Mouse (Mus musculus) midbrain, embryonic 15.5 days (tissue): ENCODE measurements around the gene Birc6. TPM values are rescaled to one million over a fixed set of nuclear protein-coding genes. Genes with fewer than 3 reads are reported as not detected.
"Not testable (repeated sequence)": the region's sequence is repeated elsewhere in the genome, so short reads cannot be mapped to it uniquely, and the experiment has no call there.

Experiments
- ATAC-seq: fragments of 200-750 bp; cut with Nextera tagmentation; replicated peaks from 2 replicates; pipeline ENCODE4 v1.8.0; 2017; ENCODE audit warnings: moderate TSS enrichment
- H3K27ac ChIP-seq: fragments of 300-500 bp; sonication (generic); 2 replicates; pipeline ENCODE4 v1.5.1; 2015; ENCODE audit warnings: mild to moderate bottlenecking, inconsistent platforms
- H3K27me3 ChIP-seq: fragments of 300-500 bp; sonication (generic); replicated peaks from 2 replicates; pipeline ENCODE4 v1.6.1; 2015; ENCODE audit warnings: inconsistent platforms
- H3K36me3 ChIP-seq: fragments of 300-500 bp; sonication (generic); replicated peaks from 2 replicates; pipeline ENCODE4 v1.6.1; 2015; ENCODE audit warnings: inconsistent platforms
- H3K4me1 ChIP-seq: fragments of 300-500 bp; sonication (generic); 2 replicates; pipeline ENCODE4 v1.6.1; 2015; ENCODE audit warnings: inconsistent platforms
- H3K4me2 ChIP-seq: fragments of 300-500 bp; sonication (generic); 2 replicates; pipeline ENCODE4 v1.6.1; 2015; ENCODE audit warnings: inconsistent platforms, mild to moderate bottlenecking, moderate library complexity
- H3K4me3 ChIP-seq: fragments of 300-500 bp; sonication (generic); 2 replicates; pipeline ENCODE4 v1.5.1; 2015; ENCODE audit warnings: mild to moderate bottlenecking, inconsistent platforms
- H3K9ac ChIP-seq: fragments of 300-500 bp; sonication (generic); 2 replicates; pipeline ENCODE4 v1.6.1; 2015; ENCODE audit warnings: mild to moderate bottlenecking, inconsistent platforms
- H3K9me3 ChIP-seq: fragments of 300-500 bp; sonication (generic); 2 replicates; pipeline ENCODE4 v1.6.1; 2016; ENCODE audit warnings: inconsistent platforms
- WGBS: fragments of 180-500 bp; shearing (Covaris S2); methylation state at CpG from one replicate; pipeline ENCODE4 v1.1.7; 2015; ENCODE audit warnings: mixed read lengths; 5-methylcytosine and 5-hydroxymethylcytosine counted together
- polyA plus RNA-seq: library from polyadenylated mRNA; unstranded; fragments of >200 nt; fragmentation: Nextera tagmentation; extraction: Ambion mirVana; gene quantifications from 2 replicates; pipeline ENCODE4 v1.2.1, GENCODE M21; 2015

The Birc6 gene
- polyA plus RNA-seq, 1 experiment from 2014 or later = 95.1 TPM

DNA sequence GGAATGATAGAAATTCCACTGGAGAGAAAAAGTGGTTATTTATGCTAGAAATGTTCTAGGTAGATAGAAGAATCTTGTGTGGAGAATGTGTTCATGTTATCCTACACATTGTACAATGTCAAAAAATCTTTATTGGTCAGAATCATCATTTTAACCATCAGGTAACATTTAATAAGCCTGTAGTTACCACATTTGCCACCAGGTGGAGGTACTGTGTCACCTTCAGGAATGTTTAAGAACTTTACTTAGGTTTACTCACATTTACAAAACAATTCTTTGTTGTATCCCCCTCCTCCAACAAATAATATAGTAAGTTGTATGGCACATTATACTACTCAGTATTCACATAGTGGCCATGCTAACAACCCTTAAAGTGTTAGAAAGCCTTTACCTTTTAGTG, 145.2 kb downstream of the Birc6 start:
- H3K4me3 ChIP-seq = no peak overlapping the region
- ATAC-seq = no peak
- H3K4me1 ChIP-seq = no peaks in the 10 kb centered on the region
- no peaks in the 10 kb centered on the region for H3K27me3 ChIP-seq
- H3K9ac ChIP-seq = no peak overlapping the region
- peaks cover 32% of the 10 kb centered on the region; the same call in 1 of the 2 replicates for H3K36me3 ChIP-seq
- no peak overlapping the region for H3K4me2 ChIP-seq
- no peak overlapping the region for H3K27ac ChIP-seq
- H3K9me3 ChIP-seq = no peaks in the 10 kb centered on the region

DNA sequence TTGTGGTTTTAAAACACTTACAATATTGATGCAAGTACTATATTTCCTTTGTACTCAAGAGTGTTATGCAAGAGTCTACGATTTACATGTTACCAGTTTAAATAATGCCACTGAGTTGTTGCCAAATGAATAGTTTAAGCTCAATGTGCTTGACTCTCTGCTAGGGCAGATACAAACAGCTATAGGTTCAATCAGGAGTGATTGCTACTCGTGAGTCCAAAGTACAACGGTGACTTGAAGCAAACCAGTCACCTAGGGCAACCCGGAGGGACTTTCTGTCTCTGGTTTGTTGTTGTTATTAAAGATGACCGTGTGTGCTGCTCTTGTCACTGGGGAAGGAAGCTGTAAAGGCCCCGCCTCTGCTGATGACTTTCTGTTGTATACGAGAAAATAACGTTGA, 150.0 kb downstream of the Birc6 start:
- no peak overlapping the region for H3K4me3 ChIP-seq
- no peak overlapping the region for H3K9ac ChIP-seq
- no peak for ATAC-seq
- no peaks in the 10 kb centered on the region for H3K9me3 ChIP-seq
- no peak overlapping the region for H3K4me2 ChIP-seq
- H3K27me3 ChIP-seq = no peaks in the 10 kb centered on the region
- no peaks in the 10 kb centered on the region for H3K4me1 ChIP-seq
- WGBS = 95% methylated on average over 8 of the region's 8 CpGs
- no peak overlapping the region for H3K27ac ChIP-seq
- peaks cover 11% of the 10 kb centered on the region; the same call in 1 of the 2 replicates for H3K36me3 ChIP-seq

DNA sequence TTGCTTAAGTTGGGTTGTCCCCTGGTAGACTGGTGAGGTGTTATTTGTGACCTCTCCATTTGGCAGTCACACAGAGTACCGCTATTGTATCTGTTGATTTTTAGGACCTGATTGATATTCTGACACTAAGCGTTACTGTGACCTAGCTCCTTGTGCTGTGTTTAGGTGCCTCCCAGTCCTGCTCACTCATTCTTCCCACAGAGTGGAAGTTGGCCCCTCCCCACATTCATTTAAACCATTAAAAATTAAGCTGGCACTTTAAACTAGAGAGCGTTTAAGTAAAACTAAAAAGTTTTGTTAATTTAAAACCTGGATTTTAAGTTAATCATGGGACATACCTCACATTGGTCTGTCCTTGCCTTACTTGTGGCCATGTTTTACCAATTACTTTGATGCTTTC, 156.8 kb downstream of the Birc6 start:
- Histone ChIP-seq H3K4me1 (no peaks in the 10 kb centered on the region), H3K4me2 (no peak overlapping the region), H3K36me3 (peaks cover 3% of the 10 kb centered on the region; the same call in 1 of the 2 replicates), H3K4me3 (no peak overlapping the region), H3K27me3 (no peaks in the 10 kb centered on the region), H3K27ac (no peak overlapping the region), H3K9ac (no peak overlapping the region), H3K9me3 (no peaks in the 10 kb centered on the region)
- 93% methylated on average over 3 of the region's 3 CpGs for WGBS
- no peak for ATAC-seq

DNA sequence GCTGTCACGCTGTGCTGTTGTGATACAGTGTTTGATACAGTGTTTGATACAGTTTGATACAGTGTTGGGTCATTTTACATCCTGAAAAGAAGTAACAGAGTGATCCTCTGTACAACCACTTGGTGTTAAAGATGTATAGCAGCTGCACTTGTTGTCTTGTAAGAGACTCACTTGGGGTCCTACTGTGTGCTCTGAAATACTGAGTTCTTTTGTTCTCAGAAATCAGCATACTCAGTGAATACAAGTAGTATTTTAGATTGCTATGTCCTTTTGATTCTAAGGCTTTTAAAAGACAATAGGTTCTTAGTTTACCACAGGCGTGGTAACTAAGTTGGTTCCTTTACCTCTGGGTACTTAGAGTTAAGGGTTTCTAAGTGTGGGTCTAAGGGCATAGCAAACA, 160.5 kb downstream of the Birc6 start:
- no peak overlapping the region for H3K9ac ChIP-seq
- ATAC-seq = no peak
- H3K36me3 ChIP-seq = peaks cover 22% of the 10 kb centered on the region
- no peak overlapping the region for H3K4me2 ChIP-seq
- H3K27me3 ChIP-seq = no peaks in the 10 kb centered on the region
- H3K27ac ChIP-seq = no peak overlapping the region
- H3K4me1 ChIP-seq = no peaks in the 10 kb centered on the region
- H3K4me3 ChIP-seq = no peak overlapping the region
- no peaks in the 10 kb centered on the region for H3K9me3 ChIP-seq
- WGBS = 93% methylated on average over 2 of the region's 2 CpGs

DNA sequence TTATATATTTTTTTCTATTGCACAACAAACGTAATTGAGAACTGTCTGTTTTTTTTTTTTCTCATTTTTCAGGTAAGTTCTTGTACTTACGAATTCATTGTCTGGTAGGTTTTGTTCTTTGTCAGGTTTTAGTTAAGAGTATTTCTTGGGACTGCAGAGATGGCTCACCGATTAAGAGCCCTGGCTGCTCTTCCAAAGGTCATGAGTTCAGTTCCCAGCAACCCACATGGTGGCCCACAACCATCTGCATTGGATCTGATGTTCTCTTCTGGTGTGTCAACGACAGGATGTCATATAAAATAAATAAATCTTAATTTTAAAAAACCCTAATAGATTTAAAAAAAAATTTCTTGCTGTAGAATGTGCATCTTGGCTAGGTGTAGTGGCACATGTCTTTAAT, 161.3 kb downstream of the Birc6 start:
- H3K9me3 ChIP-seq = no peaks in the 10 kb centered on the region
- H3K27me3 ChIP-seq = no peaks in the 10 kb centered on the region
- no peak overlapping the region for H3K4me3 ChIP-seq
- WGBS = 92% methylated on average over 4 of the region's 4 CpGs
- H3K36me3 ChIP-seq = peaks cover 23% of the 10 kb centered on the region
- H3K9ac ChIP-seq = no peak overlapping the region
- no peak overlapping the region for H3K27ac ChIP-seq
- H3K4me2 ChIP-seq = no peak overlapping the region
- no peak for ATAC-seq
- no peaks in the 10 kb centered on the region for H3K4me1 ChIP-seq

DNA sequence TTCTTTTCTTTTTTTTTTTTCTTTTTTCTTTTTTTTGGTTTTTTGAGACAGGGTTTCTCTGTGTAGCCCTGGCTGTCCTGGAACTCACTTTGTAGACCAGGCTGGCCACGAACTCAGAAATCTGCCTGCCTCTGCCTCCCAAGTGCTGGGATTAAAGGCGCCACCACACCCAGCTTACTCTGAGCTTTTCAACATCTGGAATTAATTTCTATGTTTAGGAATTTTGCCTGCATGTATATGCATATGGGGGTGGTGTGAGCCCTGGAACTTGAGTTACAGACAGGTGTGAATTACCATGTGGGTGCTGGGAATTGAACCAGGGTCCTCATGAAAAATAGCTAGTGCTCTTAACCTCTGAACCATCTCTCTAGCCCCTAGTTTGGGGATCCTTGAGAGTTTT, 173.6 kb downstream of the Birc6 start:
- peaks cover 42% of the 10 kb centered on the region; the same call in 1 of the 2 replicates for H3K36me3 ChIP-seq
- not testable (repeated sequence) for H3K27me3 ChIP-seq, H3K4me3 ChIP-seq, H3K9ac ChIP-seq, H3K27ac ChIP-seq, H3K4me2 ChIP-seq, H3K9me3 ChIP-seq, H3K4me1 ChIP-seq, ATAC-seq
- 100% methylated on average over 2 of the region's 2 CpGs for WGBS

DNA sequence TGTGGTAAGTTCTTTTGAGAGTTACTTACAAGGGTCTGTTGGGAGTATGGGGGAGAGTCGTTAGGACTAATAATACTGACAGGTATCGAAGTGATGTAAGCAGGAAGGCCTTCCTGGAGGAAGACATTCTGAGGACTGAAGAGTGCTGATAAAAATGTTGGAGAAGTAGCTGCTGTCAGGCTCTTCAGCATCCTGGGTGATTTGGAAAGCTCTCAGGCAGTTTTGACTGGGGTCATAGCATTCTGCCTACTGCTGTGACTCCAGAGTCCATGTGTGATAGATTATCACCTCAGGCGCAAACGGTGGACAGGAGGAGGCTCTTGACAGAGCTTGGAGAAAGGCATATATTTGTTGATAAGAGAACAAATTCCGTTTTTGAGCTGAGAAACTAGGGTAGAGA, 177.4 kb downstream of the Birc6 start:
- H3K4me3 ChIP-seq = no peak overlapping the region
- H3K9ac ChIP-seq = no peak overlapping the region
- no peaks in the 10 kb centered on the region for H3K4me1 ChIP-seq
- WGBS = 89% methylated on average over 5 of the region's 5 CpGs
- no peak overlapping the region for H3K4me2 ChIP-seq
- no peak for ATAC-seq
- peaks cover 13% of the 10 kb centered on the region; the same call in 1 of the 2 replicates for H3K36me3 ChIP-seq
- H3K27me3 ChIP-seq = no peaks in the 10 kb centered on the region
- no peaks in the 10 kb centered on the region for H3K9me3 ChIP-seq
- no peak overlapping the region for H3K27ac ChIP-seq

DNA sequence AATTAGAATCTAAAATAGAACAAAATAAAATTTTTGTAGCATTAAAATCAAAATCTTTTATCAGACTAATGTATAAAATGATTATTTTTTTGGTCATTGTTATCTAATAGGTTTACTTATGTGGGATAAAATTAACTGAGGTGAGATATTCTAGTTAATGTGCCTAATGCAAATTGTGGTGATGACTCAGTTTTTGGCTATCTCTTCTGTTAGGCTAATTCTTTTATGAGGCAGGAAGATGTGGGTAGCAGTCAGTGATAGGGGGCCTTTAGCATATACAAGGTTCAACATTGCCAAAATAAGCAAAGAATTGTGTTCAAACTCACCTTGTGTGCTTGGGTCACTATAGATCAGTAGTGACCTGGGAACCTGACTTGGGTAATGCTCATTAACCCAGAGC, 178.5 kb downstream of the Birc6 start:
- Histone ChIP-seq H3K27ac (no peak overlapping the region), H3K9me3 (no peaks in the 10 kb centered on the region), H3K4me3 (no peak overlapping the region), H3K4me2 (no peak overlapping the region), H3K9ac (no peak overlapping the region), H3K27me3 (no peaks in the 10 kb centered on the region), H3K4me1 (no peaks in the 10 kb centered on the region), H3K36me3 (peaks cover 9% of the 10 kb centered on the region; the same call in 1 of the 2 replicates)
- ATAC-seq = no peak

DNA sequence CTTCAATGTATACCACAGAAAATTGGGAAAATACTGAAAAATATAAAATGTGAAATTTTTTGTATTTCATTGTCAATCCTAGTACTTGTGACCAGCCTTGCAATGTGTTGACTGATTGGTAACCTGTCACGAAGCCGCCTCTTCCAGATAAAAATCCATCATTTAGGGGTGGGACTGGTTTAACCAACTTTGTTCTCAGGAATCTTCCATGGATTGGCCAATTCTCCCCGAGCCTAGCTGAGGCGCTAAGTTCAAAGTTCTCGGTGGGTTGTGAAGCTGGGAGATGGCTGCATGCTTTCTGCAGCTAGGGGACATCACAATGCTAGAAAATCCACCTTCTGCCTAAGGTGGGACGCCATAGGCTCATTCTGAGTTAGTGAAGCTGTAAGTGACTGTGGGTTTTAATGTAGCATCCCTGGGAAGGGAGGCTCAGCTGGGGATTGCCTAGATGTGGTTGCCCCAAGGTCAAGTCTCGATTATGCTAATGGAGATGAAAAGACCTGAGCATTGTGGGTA, 179.6 kb downstream of the Birc6 start:
- ATAC-seq = 0 out of 2 replicates have a peak, but pooled peaks have one; percentile 16
- WGBS = 89% methylated on average over 7 of the region's 7 CpGs

DNA sequence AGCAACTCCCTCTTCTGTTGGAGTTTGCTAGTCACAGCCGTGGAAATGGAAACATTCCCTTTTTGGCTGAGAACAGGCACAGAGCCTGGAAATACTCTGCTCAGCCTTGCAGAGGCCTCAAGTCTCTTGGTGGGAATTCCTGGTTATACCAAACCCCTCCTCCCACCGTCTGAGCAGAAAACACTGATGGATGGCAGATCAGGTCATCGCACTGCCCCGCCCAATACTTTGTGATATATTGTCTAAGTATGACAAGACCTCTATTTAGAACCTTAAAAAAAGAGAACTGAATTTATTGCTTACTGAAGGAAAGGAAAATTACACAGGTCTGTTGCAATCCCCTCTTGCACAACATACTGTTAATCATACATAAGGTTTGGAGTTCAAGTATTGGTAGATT, 182.6 kb downstream of the Birc6 start:
- H3K36me3 ChIP-seq = no peaks in the 10 kb centered on the region
- no peak overlapping the region for H3K9ac ChIP-seq
- H3K27ac ChIP-seq = no peak overlapping the region
- 74% methylated on average over 4 of the region's 4 CpGs for WGBS
- no peak overlapping the region for H3K4me2 ChIP-seq
- H3K4me3 ChIP-seq = no peak overlapping the region
- no peaks in the 10 kb centered on the region for H3K4me1 ChIP-seq
- no peaks in the 10 kb centered on the region for H3K9me3 ChIP-seq
- H3K27me3 ChIP-seq = no peaks in the 10 kb centered on the region; the same call in 1 of the 2 replicates
- ATAC-seq = no peak

More for the DNA sequence above, 179.6 kb downstream of the Birc6 start:
- peaks cover 3% of the 10 kb centered on the region; the same call in 1 of the 2 replicates for H3K36me3 ChIP-seq
- H3K27ac ChIP-seq = no peak overlapping the region
- no peaks in the 10 kb centered on the region for H3K9me3 ChIP-seq
- no peaks in the 10 kb centered on the region for H3K27me3 ChIP-seq
- H3K4me1 ChIP-seq = no peaks in the 10 kb centered on the region
- H3K4me3 ChIP-seq = no peak overlapping the region
- H3K4me2 ChIP-seq = no peak overlapping the region
- H3K9ac ChIP-seq = no peak overlapping the region

DNA sequence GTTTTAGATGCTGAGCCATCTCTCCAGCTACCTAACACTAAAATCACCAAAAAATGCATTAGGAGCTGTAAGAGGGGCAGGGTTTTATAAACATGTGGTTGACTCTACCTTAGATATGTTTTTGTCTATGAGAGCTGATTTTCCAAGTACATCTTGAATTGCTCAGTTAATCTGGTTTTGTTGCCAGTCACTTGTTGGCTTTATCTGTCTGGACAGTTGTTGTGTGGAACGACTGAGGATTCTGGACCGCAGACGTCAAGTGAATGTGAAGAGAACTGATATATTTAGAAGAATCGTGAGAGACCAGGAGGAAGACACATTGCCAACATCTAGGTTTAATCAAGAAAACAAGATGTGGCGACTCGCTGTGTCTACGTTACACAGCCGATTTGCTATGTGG, 183.5 kb downstream of the Birc6 start:
- Histone ChIP-seq H3K9ac (no peak overlapping the region), H3K9me3 (no peaks in the 10 kb centered on the region), H3K4me2 (no peak overlapping the region), H3K27me3 (no peaks in the 10 kb centered on the region; the same call in 1 of the 2 replicates), H3K4me3 (no peak overlapping the region), H3K4me1 (peaks cover under 1% of the 10 kb centered on the region; the same call in 1 of the 2 replicates), H3K27ac (no peak overlapping the region), H3K36me3 (no peaks in the 10 kb centered on the region)
- WGBS = 92% methylated on average over 8 of the region's 8 CpGs
- ATAC-seq = no peak

DNA sequence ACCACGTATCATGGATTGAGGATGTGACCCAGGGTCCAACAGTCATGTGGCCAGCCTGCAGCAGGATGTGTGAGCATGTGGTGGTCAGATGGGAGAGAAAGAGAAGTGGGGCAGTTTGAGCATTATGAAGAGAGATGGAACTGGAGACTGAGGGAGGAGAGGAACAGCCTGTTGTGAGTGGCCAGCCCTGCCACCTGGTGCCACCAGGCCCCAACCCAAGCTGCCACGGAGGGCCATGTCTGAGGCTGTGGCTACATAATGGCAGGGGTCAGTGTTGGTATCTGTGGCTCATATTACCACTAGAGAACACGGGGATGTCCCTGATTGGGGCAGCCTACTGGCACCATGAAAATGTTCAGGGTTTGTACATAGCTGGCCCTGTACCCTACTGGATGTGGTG, 187.0 kb downstream of the Birc6 start:
- H3K9ac ChIP-seq = no peak overlapping the region
- no peaks in the 10 kb centered on the region; the same call in 1 of the 2 replicates for H3K27me3 ChIP-seq
- no peak overlapping the region for H3K4me2 ChIP-seq
- ATAC-seq = no peak
- 63% methylated on average over 3 of the region's 3 CpGs for WGBS
- no peaks in the 10 kb centered on the region for H3K36me3 ChIP-seq
- no peak overlapping the region for H3K4me3 ChIP-seq
- H3K9me3 ChIP-seq = no peaks in the 10 kb centered on the region
- H3K27ac ChIP-seq = no peak overlapping the region
- peaks cover 14% of the 10 kb centered on the region for H3K4me1 ChIP-seq

DNA sequence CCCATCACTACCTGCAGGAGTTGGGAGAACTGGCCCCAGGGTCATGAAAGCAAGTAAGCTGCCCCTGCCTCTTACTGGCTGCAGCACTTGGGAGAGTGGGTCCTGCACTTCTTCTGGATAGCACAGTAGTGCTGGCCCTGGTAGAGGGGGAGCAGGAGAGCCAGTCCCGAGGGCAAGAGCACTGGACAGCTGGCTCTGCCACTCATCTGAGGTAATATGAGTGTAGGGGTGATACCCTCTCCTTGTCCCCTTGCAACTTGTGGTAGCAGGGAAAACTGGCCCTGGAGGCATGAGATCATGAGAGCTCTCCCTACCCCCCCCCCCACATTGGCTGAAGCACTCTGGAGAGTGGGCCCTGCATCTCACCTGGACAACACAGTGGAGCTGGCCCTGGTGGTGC, 187.6 kb downstream of the Birc6 start:
- Histone ChIP-seq H3K9ac (no peak overlapping the region), H3K27me3 (no peaks in the 10 kb centered on the region; the same call in 1 of the 2 replicates), H3K4me2 (no peak overlapping the region), H3K4me3 (no peak overlapping the region), H3K4me1 (peaks cover 14% of the 10 kb centered on the region), H3K27ac (no peak overlapping the region), H3K9me3 (no peaks in the 10 kb centered on the region), H3K36me3 (no peaks in the 10 kb centered on the region)
- no peak for ATAC-seq
- 57% methylated on average over 1 of the region's 1 CpGs for WGBS
